Mouse (Mus musculus) cerebellum, adult 11 months (tissue): ENCODE measurements around the gene Acvr2a.

Source experiments
- DNase-seq: peaks from one replicate; pipeline ENCODE4 v3.0.0; 2022

Gene Acvr2a

GRCm38 (mm10) chr2:48885945-48886344 lies 72.0 kb downstream of the Acvr2a start:
- peak; percentile 43 for DNase-seq

- DNase-seq = no peak
Measured at GRCm38 (mm10) chr2:48895186-48895585, 81.3 kb downstream of the Acvr2a start.

GRCm38 (mm10) chr2:48908866-48909265 lies 95.0 kb downstream of the Acvr2a start:
- no peak for DNase-seq

- no peak for DNase-seq
Measured at GRCm38 (mm10) chr2:48914185-48914584, 100.3 kb downstream of the Acvr2a start.

GRCm38 (mm10) chr2:48915832-48916231 lies 101.9 kb downstream of the Acvr2a start:
- DNase-seq = no peak

- DNase-seq = no peak
Measured at GRCm38 (mm10) chr2:48935058-48935457, 121.1 kb downstream of the Acvr2a start.

- no peak for DNase-seq
Measured at GRCm38 (mm10) chr2:48947761-48948160, 133.9 kb downstream of the Acvr2a start.

- peak; percentile 97 for DNase-seq
Measured at GRCm38 (mm10) chr2:48948841-48949584, 135.1 kb downstream of the Acvr2a start, which contains the start of gene Mbd5. TSS of gene Mbd5 (plus strand) at chr2:48949508.

- DNase-seq = peak; percentile 49
Measured at GRCm38 (mm10) chr2:48949743-48950251, 135.9 kb downstream of the Acvr2a start.

- DNase-seq = no peak
Measured at GRCm38 (mm10) chr2:48950252-48950315, 136.2 kb downstream of the Acvr2a start, which contains the start of gene Orc4. TSS of gene Orc4 (minus strand) at chr2:48950277.

- DNase-seq = no peak
Measured at GRCm38 (mm10) chr2:48950316-48950880, 136.5 kb downstream of the Acvr2a start.
